Mouse (Mus musculus): ENCODE data around the gene Tmem127. TPM values are rescaled to one million over a fixed set of nuclear protein-coding genes. Genes with fewer than 3 reads are reported as not detected.
"Not testable (repeated sequence)": the region's sequence is repeated elsewhere in the genome, so short reads cannot be mapped to it uniquely, and the experiment has no call there.

Gene Tmem127
- 100 to 1,000 TPM in 1 of 2 experiments, 10 to 100 TPM in 1; 75.1 to 118 TPM for polyA plus RNA-seq (2017; shearing (Covaris generic))

GRCm38 (mm10) chr2:127247592-127248333 lies at the start of gene Tmem127, which contains the start of gene Ciao1:
Tmem127 (plus strand) TSS chr2:127247908.
Ciao1 (minus strand) TSS chr2:127247816.
- peak; percentile 99 for ATAC-seq

DNA sequence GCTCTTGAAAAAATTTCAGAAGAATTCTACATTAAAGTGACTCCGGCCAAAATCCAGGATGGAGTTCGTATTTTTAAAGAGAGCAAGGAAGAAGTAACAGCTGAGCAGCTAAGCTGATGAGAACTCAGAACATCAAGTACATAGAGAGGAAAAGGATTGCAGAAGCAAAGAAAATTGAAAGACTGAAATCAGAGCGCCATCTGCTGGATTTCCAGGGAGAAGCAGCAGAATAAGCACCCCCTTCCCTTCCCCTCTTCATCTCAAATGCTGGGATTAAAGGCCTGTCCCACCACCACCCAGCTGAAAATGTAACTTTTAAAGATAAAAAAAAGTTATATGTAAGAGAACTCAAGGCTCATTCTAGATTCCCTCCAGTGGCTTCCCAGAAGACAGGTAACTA lies 42.8 kb upstream of the Tmem127 start:
- ATAC-seq = no peak

- not testable (repeated sequence) for ATAC-seq
These were observed 41.8 kb upstream of the Tmem127 start for GRCm38 (mm10) chr2:127205936-127206335.

- no peak for ATAC-seq
These were observed 40.8 kb upstream of the Tmem127 start for GRCm38 (mm10) chr2:127206916-127207315.

- peak; percentile 96 for ATAC-seq
These were observed 39.9 kb upstream of the Tmem127 start, which contains the start of the genes 1810024B03Rik and Snrnp200 for GRCm38 (mm10) chr2:127207547-127208451. 1810024B03Rik (minus strand) TSS chr2:127208280. Snrnp200 (plus strand) TSS chr2:127208386.

DNA sequence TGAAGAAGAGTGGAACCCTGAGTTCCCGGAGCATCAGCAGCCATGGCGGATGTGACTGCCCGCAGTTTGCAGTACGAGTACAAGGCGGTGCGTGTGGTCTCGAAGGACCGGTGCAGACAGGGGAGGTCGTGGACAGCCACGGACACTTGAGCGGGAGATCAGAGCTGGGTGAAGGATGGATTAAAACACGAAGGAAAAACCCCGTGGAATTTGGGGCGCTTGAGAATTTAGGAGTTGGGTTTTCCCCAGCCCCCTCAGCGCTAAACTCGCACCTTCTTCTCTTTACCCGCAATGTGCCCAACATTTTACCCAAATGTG lies 39.3 kb upstream of the Tmem127 start:
- no peak for ATAC-seq

- no peak for ATAC-seq
These were observed 37.0 kb upstream of the Tmem127 start for GRCm38 (mm10) chr2:127210701-127211100.

DNA sequence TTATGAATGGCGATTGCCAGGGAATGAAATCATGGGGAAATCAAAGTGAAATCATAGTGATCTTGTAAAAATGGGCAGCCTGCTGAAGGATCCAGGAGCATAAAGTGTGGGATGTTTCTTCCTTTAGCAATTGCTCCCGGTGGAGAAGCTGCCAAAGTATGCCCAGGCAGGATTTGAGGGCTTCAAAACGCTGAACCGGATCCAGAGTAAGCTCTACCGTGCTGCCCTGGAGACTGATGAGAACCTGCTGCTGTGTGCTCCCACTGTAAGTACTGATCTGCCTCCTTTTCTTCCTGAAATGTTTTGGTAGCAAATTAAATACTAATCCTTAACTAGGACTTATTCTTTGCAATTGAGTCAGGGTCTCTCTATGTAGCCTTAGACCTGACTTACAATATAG lies 30.0 kb upstream of the Tmem127 start:
- ATAC-seq = no peak

DNA sequence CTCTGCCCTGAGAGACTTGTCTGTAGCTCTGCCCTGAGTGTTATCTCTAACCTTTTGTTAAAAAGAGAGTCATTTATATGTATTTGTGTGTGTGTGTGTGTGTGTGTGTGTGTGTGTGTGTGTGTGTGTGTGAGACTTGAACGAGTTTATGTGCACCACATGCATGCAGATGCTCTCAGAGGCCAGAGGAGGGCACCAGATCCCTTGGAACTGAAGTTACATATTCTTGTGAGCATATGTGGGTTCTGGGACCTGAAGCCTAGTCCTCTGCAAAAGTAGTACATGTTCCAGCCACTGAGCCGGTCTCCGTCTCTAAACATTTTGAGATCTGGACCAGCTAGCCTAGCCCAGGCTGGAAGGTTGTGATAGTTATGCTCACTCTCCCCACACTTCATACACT lies 22.4 kb upstream of the Tmem127 start:
- ATAC-seq = no peak

DNA sequence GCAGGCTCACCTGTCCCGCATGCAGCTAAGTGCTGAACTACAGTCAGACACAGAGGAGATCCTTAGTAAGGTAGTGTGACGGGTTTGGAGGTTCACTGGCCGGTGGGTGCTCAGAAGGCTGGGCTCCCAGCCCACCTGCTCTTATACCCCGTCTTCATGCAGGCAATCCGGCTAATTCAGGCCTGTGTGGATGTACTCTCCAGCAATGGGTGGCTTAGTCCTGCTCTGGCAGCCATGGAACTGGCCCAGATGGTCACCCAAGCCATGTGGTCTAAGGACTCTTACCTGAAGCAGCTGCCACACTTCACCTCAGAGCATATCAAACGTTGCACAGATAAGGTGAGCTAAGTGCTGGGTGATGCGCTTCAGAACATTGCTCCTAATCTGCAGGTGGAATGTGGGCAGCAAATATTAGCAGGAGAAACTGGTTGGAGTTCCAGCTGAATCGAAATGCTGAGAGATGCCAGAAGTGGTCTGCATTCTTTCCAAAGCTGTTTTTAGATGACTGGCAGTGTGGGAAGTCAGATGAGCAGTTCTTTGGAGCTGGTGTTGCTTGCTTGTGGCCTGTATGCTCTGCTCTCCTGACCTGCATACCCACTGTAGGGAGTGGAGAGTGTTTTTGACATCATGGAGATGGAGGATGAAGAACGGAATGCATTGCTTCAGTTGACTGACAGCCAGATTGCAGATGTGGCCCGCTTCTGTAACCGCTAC lies 9.7 kb upstream of the Tmem127 start:
- no peak for ATAC-seq

DNA sequence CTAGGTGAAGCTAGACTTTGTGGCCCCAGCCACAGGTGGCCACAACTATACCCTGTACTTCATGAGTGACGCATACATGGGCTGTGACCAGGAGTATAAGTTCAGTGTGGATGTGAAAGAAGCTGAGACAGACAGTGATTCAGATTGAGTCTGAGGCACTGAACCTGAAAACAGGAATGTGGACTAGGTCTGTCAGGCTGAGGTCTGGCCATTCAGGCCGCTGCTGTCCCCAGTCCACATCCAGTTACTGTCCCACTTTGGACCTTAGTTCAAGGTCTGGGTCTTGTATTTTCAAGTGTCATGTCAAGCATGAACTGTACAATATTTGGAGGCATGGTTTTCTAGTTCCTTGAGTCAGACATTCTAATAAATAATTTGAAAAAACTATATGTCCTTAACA lies 7.6 kb upstream of the Tmem127 start:
- no peak for ATAC-seq

- ATAC-seq = peak; percentile 4
These were observed 761 bp downstream of the Tmem127 start for GRCm38 (mm10) chr2:127248334-127249004.

DNA sequence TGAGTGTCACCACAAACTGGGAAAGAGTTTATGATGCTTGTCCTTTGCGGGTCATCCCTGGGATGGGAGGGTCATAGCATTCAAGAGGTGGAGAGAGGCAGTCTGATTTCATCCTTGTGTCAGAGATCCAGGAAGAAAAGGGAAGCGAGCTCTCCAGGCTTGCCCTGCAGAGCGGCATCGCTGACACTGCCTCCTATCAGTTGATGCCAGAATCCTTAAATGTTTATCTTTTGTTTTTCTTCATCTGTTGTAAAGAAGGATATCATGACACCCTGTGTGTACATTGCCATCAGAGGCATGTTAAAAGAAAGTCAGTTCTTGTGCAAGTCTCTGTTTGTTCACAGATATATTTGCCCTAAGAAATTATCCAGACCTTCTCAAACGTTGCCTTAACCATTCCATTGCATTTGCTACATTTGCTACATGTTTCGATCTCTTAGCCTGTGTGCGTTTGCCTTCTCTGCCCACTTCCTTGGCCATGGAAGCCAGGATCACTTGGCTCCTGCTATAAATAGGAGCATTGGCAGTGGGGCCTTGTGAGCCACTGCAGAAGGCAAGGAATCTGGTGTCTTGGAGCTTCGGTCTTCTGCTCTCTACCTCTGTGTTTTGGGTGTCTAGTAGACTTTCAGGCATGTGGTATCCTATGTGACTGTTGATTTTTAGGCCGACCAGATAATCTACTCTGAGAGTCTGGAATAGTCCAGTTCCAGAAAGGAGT lies 2.7 kb downstream of the Tmem127 start:
- no peak for ATAC-seq

DNA sequence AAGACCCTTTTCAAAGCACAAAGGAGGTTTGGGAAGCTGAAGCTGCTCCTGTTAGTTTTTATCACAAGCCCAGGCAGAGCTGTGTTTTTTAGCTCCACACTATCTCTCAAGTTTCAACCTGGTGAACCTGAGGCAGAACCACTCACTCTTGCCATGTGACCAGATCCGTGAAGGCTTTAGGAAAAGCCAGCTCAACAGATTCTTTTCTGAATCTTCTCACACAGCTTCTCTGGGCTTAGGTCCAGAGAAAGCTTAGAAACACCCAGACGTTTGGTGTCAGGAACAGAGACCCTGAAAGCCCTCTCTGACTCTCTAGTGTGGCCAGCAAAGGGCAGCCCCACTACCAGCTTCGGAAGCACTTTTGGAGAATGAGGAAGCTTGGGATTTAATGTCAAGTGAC lies 3.7 kb downstream of the Tmem127 start:
- ATAC-seq = no peak

- ATAC-seq = no peak
These were observed 4.3 kb downstream of the Tmem127 start for GRCm38 (mm10) chr2:127251880-127252527.

GRCm38 (mm10) chr2:127252787-127253186 lies 5.1 kb downstream of the Tmem127 start:
- ATAC-seq = no peak

DNA sequence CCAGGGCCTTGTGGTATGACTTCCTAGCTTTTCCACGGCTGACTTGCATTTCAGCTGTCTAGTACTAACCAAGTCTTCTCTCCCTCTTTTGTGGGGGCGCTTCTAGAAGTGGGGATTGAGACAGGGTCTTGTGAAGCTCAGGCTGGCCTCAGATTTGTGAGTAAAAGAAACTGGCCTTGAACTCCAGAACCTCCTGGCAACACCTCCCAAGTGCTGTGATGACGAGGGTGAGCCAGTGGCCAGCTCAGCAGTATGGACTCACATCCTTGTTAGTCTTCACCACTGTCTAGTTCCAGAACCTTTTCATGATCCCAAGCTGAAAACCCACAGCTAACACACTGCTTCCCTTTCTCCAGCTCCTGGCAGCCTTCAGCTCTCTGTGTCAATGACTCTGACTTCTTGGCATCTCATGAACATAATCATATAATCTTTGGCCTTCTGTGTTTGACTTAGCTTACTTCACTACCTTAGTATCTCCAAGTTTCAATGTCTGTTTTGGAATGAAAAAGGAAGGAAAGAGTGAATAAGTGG lies 7.0 kb downstream of the Tmem127 start:
- ATAC-seq = no peak

- no peak for ATAC-seq
These were observed 7.6 kb downstream of the Tmem127 start for GRCm38 (mm10) chr2:127255294-127255693.

DNA sequence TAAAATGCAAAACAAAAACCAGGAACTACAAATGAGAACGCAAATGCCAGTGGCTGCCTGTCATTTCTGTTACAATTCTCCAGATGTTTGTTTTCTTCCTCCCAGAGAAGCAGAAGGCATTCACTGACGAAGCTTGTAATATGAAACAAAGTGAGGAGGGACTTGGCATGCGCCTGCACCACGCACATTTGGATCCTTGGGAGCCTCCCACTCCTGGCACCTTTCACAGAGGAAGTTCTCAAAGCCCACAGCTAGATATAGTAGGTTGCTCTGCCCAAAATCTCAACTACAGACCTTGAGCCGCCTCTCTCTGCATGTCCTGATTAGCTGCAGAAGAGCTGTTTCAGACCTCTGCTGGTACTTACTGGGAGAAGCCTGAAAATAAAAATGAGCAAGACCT lies 11.6 kb downstream of the Tmem127 start:
- ATAC-seq = no peak

- no peak for ATAC-seq
These were observed 14.8 kb downstream of the Tmem127 start for GRCm38 (mm10) chr2:127262480-127262879.

- no peak for ATAC-seq
These were observed 20.1 kb downstream of the Tmem127 start for GRCm38 (mm10) chr2:127267854-127268253.
